Mouse (Mus musculus) E14TG2a.4 (cell line): ENCODE data around the gene Gm20696.

Source experiments
- CTCF ChIP-seq: conservative IDR thresholded peaks from 2 replicates; pipeline ENCODE4 v1.5.1; 2014; ENCODE audit warnings: low read length
- NANOG ChIP-seq: IDR thresholded peaks from 2 replicates; pipeline ENCODE4 v1.6.1; 2014; ENCODE audit warnings: borderline replicate concordance, low read length, mixed read lengths
- POU5F1 ChIP-seq: IDR thresholded peaks from 2 replicates; pipeline ENCODE4 v1.6.1; 2014; ENCODE audit warnings: low read length, borderline replicate concordance

- no peak for TF ChIP-seq CTCF
- no peak for TF ChIP-seq NANOG
- TF ChIP-seq POU5F1, result no peak
These were observed 163.9 kb downstream of the Gm20696 start for GRCm38 (mm10) chr6:99502727-99503126.
